Mouse (Mus musculus) CH12.LX (cell line): ENCODE data around the gene Mapk8ip1. TPM values are rescaled to one million over a fixed set of nuclear protein-coding genes. Genes with fewer than 3 reads are reported as not detected.

Source experiments
- DNase-seq: peaks from one replicate; pipeline ENCODE4 v3.0.0-alpha.2; 2013; ENCODE audit errors: extremely low read depth
- H3K27ac ChIP-seq: 2 replicates; pipeline ENCODE4 v1.5.1; 2012; ENCODE audit warnings: low read depth, mild to moderate bottlenecking, control low read depth, moderate library complexity; ENCODE audit not compliant: insufficient read depth
- H3K27me3 ChIP-seq: replicated peaks from 2 replicates; pipeline ENCODE3; 2012; ENCODE audit warnings: inconsistent platforms
- H3K36me3 ChIP-seq, 2 experiments: replicated peaks in 1 of 2; 2 replicates each; pipeline versions ENCODE3 to v1.6.1; 2012; ENCODE audit warnings: inconsistent platforms in 1 of 2, low read length in 1 of 2, mild to moderate bottlenecking in 1 of 2, mixed read lengths in 1 of 2, moderate library complexity in 1 of 2; ENCODE audit not compliant: control insufficient read depth in 1 of 2, insufficient read depth in 1 of 2
- H3K4me1 ChIP-seq, 2 experiments: 2 replicates each; pipeline ENCODE4 v1.6.1; 2012; ENCODE audit warnings: inconsistent platforms in 1 of 2, moderate library complexity in 1 of 2; ENCODE audit not compliant: insufficient read depth in 2 of 2, control insufficient read depth in 1 of 2
- H3K4me2 ChIP-seq: 2 replicates; pipeline ENCODE4 v1.6.1; 2012; ENCODE audit warnings: low read depth, mild to moderate bottlenecking, control low read depth; ENCODE audit not compliant: poor library complexity, insufficient read depth, severe bottlenecking
- H3K4me3 ChIP-seq, 3 experiments: fragments of 150-350 bp in 1 of 3; sonication (generic) in 1 of 3; replicated peaks in 1 of 3; 2 replicates each; pipeline versions ENCODE3 to v1.5.1; 2011 to 2012; ENCODE audit warnings: low read depth in 2 of 3, low read length in 2 of 3, mild to moderate bottlenecking in 2 of 3, moderate library complexity in 2 of 3, control low read depth in 1 of 3, improper control_type of control experiment in 1 of 3, inconsistent platforms in 1 of 3, mixed read lengths in 1 of 3; ENCODE audit not compliant: poor library complexity in 1 of 3
- H3K79me2 ChIP-seq: replicated peaks from 2 replicates; pipeline ENCODE4 v1.6.1; 2012; ENCODE audit warnings: mild to moderate bottlenecking, moderate library complexity; ENCODE audit not compliant: control insufficient read depth, poor library complexity, insufficient read depth, severe bottlenecking; ENCODE audit errors: extremely low read depth
- H3K9ac ChIP-seq: 2 replicates; pipeline ENCODE4 v1.6.1; 2012; ENCODE audit warnings: low read depth, mild to moderate bottlenecking, control low read depth, moderate library complexity; ENCODE audit not compliant: insufficient read depth
- H3K9me3 ChIP-seq: replicated peaks from 2 replicates; pipeline ENCODE3; 2012; ENCODE audit warnings: low read length, inconsistent platforms, mixed read lengths
- BHLHE40 ChIP-seq: IDR thresholded peaks from 2 replicates; pipeline ENCODE4 v1.6.1; 2011; ENCODE audit warnings: mild to moderate bottlenecking, low read depth, low read length, improper control_type of control experiment
- CHD1 ChIP-seq: IDR thresholded peaks from 2 replicates; pipeline ENCODE4 v1.6.1; 2012; ENCODE audit warnings: low read depth, low read length, improper control_type of control experiment, inconsistent platforms
- CTCF ChIP-seq, 2 experiments: IDR thresholded peaks in 1 of 2; conservative IDR thresholded peaks in 1 of 2; 2 replicates each; pipeline ENCODE4 v1.5.1; 2011 to 2012; ENCODE audit warnings: low read depth in 2 of 2, low read length in 2 of 2, improper control_type of control experiment in 1 of 2, inconsistent platforms in 1 of 2, mild to moderate bottlenecking in 1 of 2, moderate library complexity in 1 of 2
- E2F4 ChIP-seq: IDR thresholded peaks from 2 replicates; pipeline ENCODE4 v1.6.1; 2011; ENCODE audit warnings: low read depth, low read length, improper control_type of control experiment; ENCODE audit not compliant: insufficient replicate concordance
- ELF1 ChIP-seq: IDR thresholded peaks from 2 replicates; pipeline ENCODE4 v1.6.1; 2014; ENCODE audit warnings: low read depth, mild to moderate bottlenecking, inconsistent platforms, low read length, improper control_type of control experiment
- EP300 ChIP-seq: IDR thresholded peaks from 2 replicates; pipeline ENCODE4 v1.6.1; 2011; ENCODE audit warnings: low read length, improper control_type of control experiment
- GABPA ChIP-seq: IDR thresholded peaks from 2 replicates; pipeline ENCODE4 v1.6.1; 2012; ENCODE audit warnings: low read depth, low read length, improper control_type of control experiment, inconsistent platforms; ENCODE audit not compliant: insufficient replicate concordance
- HCFC1 ChIP-seq: IDR thresholded peaks from 2 replicates; pipeline ENCODE4 v1.6.1; 2012; ENCODE audit warnings: low read depth, mild to moderate bottlenecking, inconsistent platforms, low read length, improper control_type of control experiment
- IRF4 ChIP-seq: IDR thresholded peaks from 2 replicates; pipeline ENCODE4 v1.6.1; 2014; ENCODE audit warnings: low read depth, mild to moderate bottlenecking, inconsistent platforms, low read length, improper control_type of control experiment
- JUN ChIP-seq: IDR thresholded peaks from 2 replicates; pipeline ENCODE4 v1.6.1; 2011; ENCODE audit warnings: low read depth, mild to moderate bottlenecking, low read length, improper control_type of control experiment, moderate library complexity; ENCODE audit not compliant: insufficient read depth
- MAZ ChIP-seq: IDR thresholded peaks from 2 replicates; pipeline ENCODE4 v1.6.1; 2012; ENCODE audit warnings: low read depth, mild to moderate bottlenecking, inconsistent platforms, low read length, improper control_type of control experiment, moderate library complexity
- MEF2A ChIP-seq: IDR thresholded peaks from 2 replicates; pipeline ENCODE4 v1.6.1; 2014; ENCODE audit warnings: low read depth, mild to moderate bottlenecking, inconsistent platforms, low read length, improper control_type of control experiment, borderline replicate concordance
- MXI1 ChIP-seq: IDR thresholded peaks from 2 replicates; pipeline ENCODE4 v1.6.1; 2011; ENCODE audit warnings: mild to moderate bottlenecking, low read depth, low read length, improper control_type of control experiment
- MYC ChIP-seq: IDR thresholded peaks from 2 replicates; pipeline ENCODE4 v1.6.1; 2011; ENCODE audit warnings: low read depth, mild to moderate bottlenecking, improper control_type of control experiment, low read length
- NELFE ChIP-seq: IDR thresholded peaks from 2 replicates; pipeline ENCODE4 v1.6.1; 2011; ENCODE audit warnings: low read depth, low read length, improper control_type of control experiment
- NRF1 ChIP-seq: IDR thresholded peaks from 2 replicates; pipeline ENCODE4 v1.6.1; 2014; ENCODE audit warnings: low read depth, mild to moderate bottlenecking, inconsistent platforms, low read length, improper control_type of control experiment, moderate library complexity
- PAX5 ChIP-seq: IDR thresholded peaks from 2 replicates; pipeline ENCODE4 v1.6.1; 2012; ENCODE audit warnings: low read length, inconsistent platforms, mixed read lengths
- POLR2A ChIP-seq: IDR thresholded peaks from 2 replicates; pipeline ENCODE4 v1.6.1; 2011; ENCODE audit warnings: low read depth, mild to moderate bottlenecking, improper control_type of control experiment, low read length
- POLR2AphosphoS2 ChIP-seq: IDR thresholded peaks from 2 replicates; pipeline ENCODE4 v1.6.1; 2011; ENCODE audit warnings: low read depth, low read length, improper control_type of control experiment
- RAD21 ChIP-seq: IDR thresholded peaks from 2 replicates; pipeline ENCODE4 v1.6.1; 2011; ENCODE audit warnings: low read depth, mild to moderate bottlenecking, low read length, improper control_type of control experiment, moderate library complexity
- TCF12 ChIP-seq: IDR thresholded peaks from 2 replicates; pipeline ENCODE4 v1.6.1; 2014; ENCODE audit warnings: low read depth, mild to moderate bottlenecking, inconsistent platforms, low read length, improper control_type of control experiment
- UBTF ChIP-seq: IDR thresholded peaks from 2 replicates; pipeline ENCODE4 v1.6.1; 2012; ENCODE audit warnings: low read depth, mild to moderate bottlenecking, inconsistent platforms, low read length, improper control_type of control experiment, moderate library complexity
- USF2 ChIP-seq: conservative IDR thresholded peaks from 2 replicates; pipeline ENCODE4 v1.6.1; 2011; ENCODE audit warnings: low read depth, low read length, improper control_type of control experiment
- ZC3H11A ChIP-seq: IDR thresholded peaks from 2 replicates; pipeline ENCODE4 v1.6.1; 2012; ENCODE audit warnings: low read depth, mild to moderate bottlenecking, inconsistent platforms, low read length, improper control_type of control experiment
- ZNF384 ChIP-seq: IDR thresholded peaks from 2 replicates; pipeline ENCODE4 v1.6.1; 2012; ENCODE audit warnings: low read depth, low read length, improper control_type of control experiment, inconsistent platforms
- dilution Hi-C: fragments of 300-500 bp; cut with MboI; formaldehyde crosslinking; loops from 2 replicates; pipeline ENCODE4 v1.14.3; 2020; ENCODE audit warnings: low sequenced_read_pairs; ENCODE audit not compliant: extremely low pct_unique_long_range_greater_than_20kb, extremely low pct_ligation_motif_present
- in situ Hi-C: fragments of 300-500 bp; cut with MboI; formaldehyde crosslinking; loops from 3 replicates; pipeline ENCODE4 v1.14.3; 2019; ENCODE audit warnings: low sequenced_read_pairs, low pct_ligation_motif_present, low pct_unique_long_range_greater_than_20kb, mixed read lengths
- polyA plus RNA-seq: library from polyadenylated mRNA; unstranded; fragments of >175 nt; gene quantifications from 2 replicates; pipeline ENCODE4 v1.2.1, GENCODE M21; 2012; ENCODE audit warnings: low read depth; ENCODE audit not compliant: insufficient read length
- total RNA-seq, 2 experiments: library from RNA; depleted of rRNA; stranded (reverse); fragments of 300-350 nt in 1 of 2; fragments of >200 nt in 1 of 2; gene quantifications; 2 replicates each; pipeline ENCODE4 v1.2.3; 2012 to 2014

Mapk8ip1 gene
- total and polyA plus RNA-seq, 3 experiments, result 5.4 to 13.0 (median 5.5) TPM

DNA sequence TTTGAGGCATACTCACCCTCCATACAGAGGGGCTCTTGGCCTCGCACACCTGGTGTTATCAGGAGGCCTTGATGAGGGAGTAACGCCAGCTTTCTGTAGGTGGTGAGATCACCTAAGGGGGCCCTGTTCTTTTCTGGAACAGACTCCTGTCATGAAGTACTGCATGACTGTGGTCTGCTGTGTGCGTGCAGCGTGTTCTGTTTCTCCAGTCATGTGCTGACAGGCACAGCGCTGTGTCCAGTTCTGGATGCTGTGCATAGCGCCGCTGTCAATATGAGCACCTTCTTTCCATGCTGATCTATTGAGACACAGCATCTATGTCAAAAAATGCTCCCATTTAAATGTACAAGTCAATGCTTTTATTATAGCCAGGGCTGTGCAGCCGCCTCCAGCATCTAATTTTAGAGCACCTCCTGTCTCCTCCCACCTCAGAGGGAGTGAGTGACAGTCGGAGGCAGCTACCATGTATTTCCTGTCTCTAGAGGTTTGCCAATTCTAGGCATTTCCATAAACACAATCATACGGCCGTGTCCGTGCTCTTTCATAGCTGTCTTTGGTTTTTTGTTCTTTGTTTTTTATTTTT is 41.4 kb upstream of the Mapk8ip1 start:
- TF ChIP-seq UBTF, result no peak
- TF ChIP-seq ELF1, result no peak
- no peak for TF ChIP-seq MXI1
- no peak for TF ChIP-seq ZNF384
- no peak for TF ChIP-seq POLR2AphosphoS2
- TF ChIP-seq PAX5, result no peak
- no peak for TF ChIP-seq TCF12
- TF ChIP-seq NELFE, result no peak
- TF ChIP-seq NRF1, result no peak
- no peak for TF ChIP-seq MYC
- TF ChIP-seq MAZ, result no peak
- TF ChIP-seq BHLHE40, result no peak
- no peak for TF ChIP-seq JUN
- TF ChIP-seq USF2, result no peak
- TF ChIP-seq HCFC1, result no peak
- TF ChIP-seq CTCF (conservative IDR thresholded peaks at IDR 0.05 in 1 of 2, IDR thresholded peaks at IDR 0.05 in 1 of 2; ENCODE audit: low read depth in 2 of 2, low read length in 2 of 2), result no peak
- TF ChIP-seq MEF2A, result no peak
- no peak for TF ChIP-seq CHD1
- no peak for TF ChIP-seq RAD21
- no peak overlapping the region for H3K9ac ChIP-seq
- in situ Hi-C loops, result loop anchor here (10.0 kb wide), 1 partner anchor 388 kb away; no protein-coding TSS in a partner anchor
- no peak for DNase-seq
- dilution Hi-C loops, result no loop called here
- H3K27me3 ChIP-seq, result peaks cover 14% of the 10 kb centered on the region
- H3K4me2 ChIP-seq, result no peak overlapping the region
- H3K9me3 ChIP-seq, result no peaks in the 10 kb centered on the region
- H3K79me2 ChIP-seq, result no peaks in the 10 kb centered on the region
- no peaks in the 10 kb centered on the region for H3K36me3 ChIP-seq
- H3K4me1 ChIP-seq, result peaks cover 4 to 7% of the 10 kb centered on the region in 2 experiments; a peak in 2 of 4 replicates
- no peak overlapping the region for H3K27ac ChIP-seq
- no peak overlapping the region for H3K4me3 ChIP-seq

DNA sequence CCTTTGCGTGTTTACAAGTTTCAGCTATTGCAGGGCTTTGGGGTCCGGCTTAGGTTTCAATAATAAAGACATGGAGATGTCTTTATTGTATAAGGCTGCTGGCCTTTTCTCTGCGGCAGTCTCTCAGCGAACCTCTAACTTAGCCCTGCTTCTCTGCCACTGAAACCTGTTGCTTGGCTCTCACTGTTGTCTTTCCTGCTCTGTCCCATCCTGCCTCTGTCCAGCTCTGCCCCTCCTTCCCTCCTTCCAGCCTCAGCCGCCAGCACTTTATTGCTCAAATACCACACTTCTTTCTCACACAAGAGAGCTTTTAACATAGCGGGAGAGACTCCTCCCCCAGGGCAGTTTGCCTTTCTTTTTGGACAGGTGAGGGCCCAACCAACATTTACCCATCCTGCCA is 39.4 kb upstream of the Mapk8ip1 start:
- in situ Hi-C loops (loop anchor here (10.0 kb wide), 1 partner anchor 386 kb away; no protein-coding TSS in a partner anchor), dilution Hi-C loops (no loop called here)
- Histone ChIP-seq H3K79me2 (no peaks in the 10 kb centered on the region), H3K4me1 (peaks cover 4 to 7% of the 10 kb centered on the region in 2 experiments; a peak in 2 of 4 replicates), H3K27ac (no peak overlapping the region), H3K4me3 (no peak overlapping the region), H3K4me2 (no peak overlapping the region), H3K9me3 (peaks cover 6% of the 10 kb centered on the region), H3K9ac (no peak overlapping the region), H3K27me3 (peaks cover 14% of the 10 kb centered on the region), H3K36me3 (no peaks in the 10 kb centered on the region)
- DNase-seq, result no peak
- TF ChIP-seq E2F4 (no peak), EP300 (no peak), TCF12 (no peak), MAZ (no peak), GABPA (no peak), CHD1 (no peak), RAD21 (no peak), MEF2A (no peak), POLR2A (no peak), ZC3H11A (no peak), ELF1 (no peak), BHLHE40 (no peak), IRF4 (no peak)
